Mouse (Mus musculus) CH12.LX (cell line): ENCODE measurements around the gene Pttg1ip. TPM values are rescaled to one million over a fixed set of nuclear protein-coding genes. Genes with fewer than 3 reads are reported as not detected.
A peak's percentile ranks its signal among the peaks of the same experiment; 100 is the strongest.

Experiments
- DNase-seq: peaks from one replicate; pipeline ENCODE4 v3.0.0-alpha.2; 2013; ENCODE audit errors: extremely low read depth
- H3K27ac ChIP-seq: 2 replicates; pipeline ENCODE4 v1.5.1; 2012; ENCODE audit warnings: low read depth, mild to moderate bottlenecking, control low read depth, moderate library complexity; ENCODE audit not compliant: insufficient read depth
- H3K27me3 ChIP-seq: replicated peaks from 2 replicates; pipeline ENCODE3; 2012; ENCODE audit warnings: inconsistent platforms
- H3K36me3 ChIP-seq, 2 experiments: replicated peaks in 1 of 2; 2 replicates each; pipeline versions ENCODE3 to v1.6.1; 2012; ENCODE audit warnings: inconsistent platforms in 1 of 2, low read length in 1 of 2, mild to moderate bottlenecking in 1 of 2, mixed read lengths in 1 of 2, moderate library complexity in 1 of 2; ENCODE audit not compliant: control insufficient read depth in 1 of 2, insufficient read depth in 1 of 2
- H3K4me1 ChIP-seq, 2 experiments: 2 replicates each; pipeline ENCODE4 v1.6.1; 2012; ENCODE audit warnings: inconsistent platforms in 1 of 2, moderate library complexity in 1 of 2; ENCODE audit not compliant: insufficient read depth in 2 of 2, control insufficient read depth in 1 of 2
- H3K4me2 ChIP-seq: 2 replicates; pipeline ENCODE4 v1.6.1; 2012; ENCODE audit warnings: low read depth, mild to moderate bottlenecking, control low read depth; ENCODE audit not compliant: poor library complexity, insufficient read depth, severe bottlenecking
- H3K4me3 ChIP-seq, 3 experiments: fragments of 150-350 bp in 1 of 3; sonication (generic) in 1 of 3; replicated peaks in 1 of 3; 2 replicates each; pipeline versions ENCODE3 to v1.5.1; 2011 to 2012; ENCODE audit warnings: low read depth in 2 of 3, low read length in 2 of 3, mild to moderate bottlenecking in 2 of 3, moderate library complexity in 2 of 3, control low read depth in 1 of 3, improper control_type of control experiment in 1 of 3, inconsistent platforms in 1 of 3, mixed read lengths in 1 of 3; ENCODE audit not compliant: poor library complexity in 1 of 3
- H3K79me2 ChIP-seq: replicated peaks from 2 replicates; pipeline ENCODE4 v1.6.1; 2012; ENCODE audit warnings: mild to moderate bottlenecking, moderate library complexity; ENCODE audit not compliant: control insufficient read depth, poor library complexity, insufficient read depth, severe bottlenecking; ENCODE audit errors: extremely low read depth
- H3K9ac ChIP-seq: 2 replicates; pipeline ENCODE4 v1.6.1; 2012; ENCODE audit warnings: low read depth, mild to moderate bottlenecking, control low read depth, moderate library complexity; ENCODE audit not compliant: insufficient read depth
- H3K9me3 ChIP-seq: replicated peaks from 2 replicates; pipeline ENCODE3; 2012; ENCODE audit warnings: low read length, inconsistent platforms, mixed read lengths
- BHLHE40 ChIP-seq: IDR thresholded peaks from 2 replicates; pipeline ENCODE4 v1.6.1; 2011; ENCODE audit warnings: mild to moderate bottlenecking, low read depth, low read length, improper control_type of control experiment
- CHD1 ChIP-seq: IDR thresholded peaks from 2 replicates; pipeline ENCODE4 v1.6.1; 2012; ENCODE audit warnings: low read depth, low read length, improper control_type of control experiment, inconsistent platforms
- CHD2 ChIP-seq: IDR thresholded peaks from 2 replicates; pipeline ENCODE4 v1.6.1; 2011; ENCODE audit warnings: low read length, improper control_type of control experiment
- CTCF ChIP-seq, 2 experiments: IDR thresholded peaks in 1 of 2; conservative IDR thresholded peaks in 1 of 2; 2 replicates each; pipeline ENCODE4 v1.5.1; 2011 to 2012; ENCODE audit warnings: low read depth in 2 of 2, low read length in 2 of 2, improper control_type of control experiment in 1 of 2, inconsistent platforms in 1 of 2, mild to moderate bottlenecking in 1 of 2, moderate library complexity in 1 of 2
- E2F4 ChIP-seq: IDR thresholded peaks from 2 replicates; pipeline ENCODE4 v1.6.1; 2011; ENCODE audit warnings: low read depth, low read length, improper control_type of control experiment; ENCODE audit not compliant: insufficient replicate concordance
- ELF1 ChIP-seq: IDR thresholded peaks from 2 replicates; pipeline ENCODE4 v1.6.1; 2014; ENCODE audit warnings: low read depth, mild to moderate bottlenecking, inconsistent platforms, low read length, improper control_type of control experiment
- EP300 ChIP-seq: IDR thresholded peaks from 2 replicates; pipeline ENCODE4 v1.6.1; 2011; ENCODE audit warnings: low read length, improper control_type of control experiment
- ETS1 ChIP-seq: conservative IDR thresholded peaks from 2 replicates; pipeline ENCODE4 v1.6.1; 2012; ENCODE audit warnings: low read depth, mild to moderate bottlenecking, inconsistent platforms, low read length, improper control_type of control experiment, moderate library complexity
- GABPA ChIP-seq: IDR thresholded peaks from 2 replicates; pipeline ENCODE4 v1.6.1; 2012; ENCODE audit warnings: low read depth, low read length, improper control_type of control experiment, inconsistent platforms; ENCODE audit not compliant: insufficient replicate concordance
- HCFC1 ChIP-seq: IDR thresholded peaks from 2 replicates; pipeline ENCODE4 v1.6.1; 2012; ENCODE audit warnings: low read depth, mild to moderate bottlenecking, inconsistent platforms, low read length, improper control_type of control experiment
- IRF4 ChIP-seq: IDR thresholded peaks from 2 replicates; pipeline ENCODE4 v1.6.1; 2014; ENCODE audit warnings: low read depth, mild to moderate bottlenecking, inconsistent platforms, low read length, improper control_type of control experiment
- JUN ChIP-seq: IDR thresholded peaks from 2 replicates; pipeline ENCODE4 v1.6.1; 2011; ENCODE audit warnings: low read depth, mild to moderate bottlenecking, low read length, improper control_type of control experiment, moderate library complexity; ENCODE audit not compliant: insufficient read depth
- JUND ChIP-seq: conservative IDR thresholded peaks from 2 replicates; pipeline ENCODE4 v1.6.1; 2011; ENCODE audit warnings: low read depth, low read length, improper control_type of control experiment
- MAFK ChIP-seq: IDR thresholded peaks from 2 replicates; pipeline ENCODE4 v1.6.1; 2011; ENCODE audit warnings: low read length, improper control_type of control experiment; ENCODE audit not compliant: insufficient replicate concordance
- MAZ ChIP-seq: IDR thresholded peaks from 2 replicates; pipeline ENCODE4 v1.6.1; 2012; ENCODE audit warnings: low read depth, mild to moderate bottlenecking, inconsistent platforms, low read length, improper control_type of control experiment, moderate library complexity
- MXI1 ChIP-seq: IDR thresholded peaks from 2 replicates; pipeline ENCODE4 v1.6.1; 2011; ENCODE audit warnings: mild to moderate bottlenecking, low read depth, low read length, improper control_type of control experiment
- MYC ChIP-seq: IDR thresholded peaks from 2 replicates; pipeline ENCODE4 v1.6.1; 2011; ENCODE audit warnings: low read depth, mild to moderate bottlenecking, improper control_type of control experiment, low read length
- NRF1 ChIP-seq: IDR thresholded peaks from 2 replicates; pipeline ENCODE4 v1.6.1; 2014; ENCODE audit warnings: low read depth, mild to moderate bottlenecking, inconsistent platforms, low read length, improper control_type of control experiment, moderate library complexity
- PAX5 ChIP-seq: IDR thresholded peaks from 2 replicates; pipeline ENCODE4 v1.6.1; 2012; ENCODE audit warnings: low read length, inconsistent platforms, mixed read lengths
- POLR2AphosphoS2 ChIP-seq: IDR thresholded peaks from 2 replicates; pipeline ENCODE4 v1.6.1; 2011; ENCODE audit warnings: low read depth, low read length, improper control_type of control experiment
- RAD21 ChIP-seq: IDR thresholded peaks from 2 replicates; pipeline ENCODE4 v1.6.1; 2011; ENCODE audit warnings: low read depth, mild to moderate bottlenecking, low read length, improper control_type of control experiment, moderate library complexity
- RCOR1 ChIP-seq: conservative IDR thresholded peaks from 2 replicates; pipeline ENCODE4 v1.6.1; 2012; ENCODE audit warnings: low read depth, mild to moderate bottlenecking, inconsistent platforms, low read length, improper control_type of control experiment
- SIN3A ChIP-seq: IDR thresholded peaks from 2 replicates; pipeline ENCODE4 v1.6.1; 2012; ENCODE audit warnings: low read length, improper control_type of control experiment, inconsistent platforms
- SMC3 ChIP-seq: IDR thresholded peaks from 2 replicates; pipeline ENCODE4 v1.6.1; 2011; ENCODE audit warnings: low read depth, low read length, improper control_type of control experiment
- TBP ChIP-seq: conservative IDR thresholded peaks from 2 replicates; pipeline ENCODE4 v1.6.1; 2011; ENCODE audit warnings: low read depth, low read length, improper control_type of control experiment
- TCF12 ChIP-seq: IDR thresholded peaks from 2 replicates; pipeline ENCODE4 v1.6.1; 2014; ENCODE audit warnings: low read depth, mild to moderate bottlenecking, inconsistent platforms, low read length, improper control_type of control experiment
- USF1 ChIP-seq: IDR thresholded peaks from 2 replicates; pipeline ENCODE4 v1.6.1; 2014; ENCODE audit warnings: low read depth, mild to moderate bottlenecking, inconsistent platforms, low read length, improper control_type of control experiment
- USF2 ChIP-seq: conservative IDR thresholded peaks from 2 replicates; pipeline ENCODE4 v1.6.1; 2011; ENCODE audit warnings: low read depth, low read length, improper control_type of control experiment
- ZC3H11A ChIP-seq: IDR thresholded peaks from 2 replicates; pipeline ENCODE4 v1.6.1; 2012; ENCODE audit warnings: low read depth, mild to moderate bottlenecking, inconsistent platforms, low read length, improper control_type of control experiment
- ZKSCAN1 ChIP-seq: IDR thresholded peaks from 2 replicates; pipeline ENCODE4 v1.6.1; 2012; ENCODE audit warnings: low read depth, inconsistent platforms, low read length, improper control_type of control experiment, borderline replicate concordance
- ZMIZ1 ChIP-seq: IDR thresholded peaks from 2 replicates; pipeline ENCODE4 v1.6.1; 2012; ENCODE audit warnings: low read depth, mild to moderate bottlenecking, inconsistent platforms, low read length, improper control_type of control experiment
- ZNF384 ChIP-seq: IDR thresholded peaks from 2 replicates; pipeline ENCODE4 v1.6.1; 2012; ENCODE audit warnings: low read depth, low read length, improper control_type of control experiment, inconsistent platforms
- dilution Hi-C: fragments of 300-500 bp; cut with MboI; formaldehyde crosslinking; loops from 2 replicates; pipeline ENCODE4 v1.14.3; 2020; ENCODE audit warnings: low sequenced_read_pairs; ENCODE audit not compliant: extremely low pct_unique_long_range_greater_than_20kb, extremely low pct_ligation_motif_present
- in situ Hi-C: fragments of 300-500 bp; cut with MboI; formaldehyde crosslinking; loops from 3 replicates; pipeline ENCODE4 v1.14.3; 2019; ENCODE audit warnings: low sequenced_read_pairs, low pct_ligation_motif_present, low pct_unique_long_range_greater_than_20kb, mixed read lengths
- polyA plus RNA-seq: library from polyadenylated mRNA; unstranded; fragments of >175 nt; gene quantifications from 2 replicates; pipeline ENCODE4 v1.2.1, GENCODE M21; 2012; ENCODE audit warnings: low read depth; ENCODE audit not compliant: insufficient read length
- total RNA-seq, 2 experiments: library from RNA; depleted of rRNA; stranded (reverse); fragments of 300-350 nt in 1 of 2; fragments of >200 nt in 1 of 2; gene quantifications; 2 replicates each; pipeline ENCODE4 v1.2.3; 2012 to 2014

Pttg1ip gene
- total and polyA plus RNA-seq, 3 experiments: 18.9 to 25.3 (median 20.7) TPM

GRCm38 (mm10) chr10:77623069-77623492, 41.6 kb downstream of the Pttg1ip start:
- peaks cover 14 to 49% of the 10 kb centered on the region in 2 experiments for H3K36me3 ChIP-seq
- peak; percentile 53 for DNase-seq
- peak overlapping the region; percentile 94 for H3K4me2 ChIP-seq
- no peak for TF ChIP-seq BHLHE40
- no peak for TF ChIP-seq JUND
- no peak for TF ChIP-seq EP300
- TF ChIP-seq ZMIZ1: no peak
- TF ChIP-seq USF1: no peak
- TF ChIP-seq CHD1: no peak
- TF ChIP-seq MAFK: no peak
- TF ChIP-seq USF2: no peak
- no peak for TF ChIP-seq ZC3H11A
- TF ChIP-seq POLR2AphosphoS2: no peak
- TF ChIP-seq IRF4: no peak
- no peak for TF ChIP-seq TBP
- no peak for TF ChIP-seq NRF1
- 0 out of 2 replicates have a peak, but pooled peaks have one; percentile 12 for TF ChIP-seq ETS1
- TF ChIP-seq E2F4: no peak
- TF ChIP-seq GABPA: no peak
- no peak for TF ChIP-seq CHD2
- TF ChIP-seq ZNF384: no peak
- TF ChIP-seq MAZ: no peak
- TF ChIP-seq RAD21: no peak
- TF ChIP-seq TCF12: no peak
- TF ChIP-seq RCOR1: no peak
- TF ChIP-seq SIN3A: peak; percentile 63; the same call in 1 of the 2 replicates
- TF ChIP-seq HCFC1: no peak
- TF ChIP-seq PAX5: no peak
- TF ChIP-seq MXI1: peak; percentile 83
- TF ChIP-seq MYC: peak; percentile 58; the same call in 1 of the 2 replicates
- TF ChIP-seq ZKSCAN1: no peak
- TF ChIP-seq ELF1: no peak
- TF ChIP-seq JUN: peak; percentile 10; the same call in 1 of the 2 replicates
- TF ChIP-seq CTCF (conservative IDR thresholded peaks at IDR 0.05 in 1 of 2, IDR thresholded peaks at IDR 0.05 in 1 of 2; ENCODE audit: low read depth in 2 of 2, low read length in 2 of 2): 0 out of 4 replicates have a peak, but pooled peaks of 1 of the 2 experiments have one; percentile 1
- TF ChIP-seq SMC3: no peak
- dilution Hi-C loops (no loop called here), in situ Hi-C loops (loop anchor here (10.0 kb wide), 1 partner anchor 108 kb away; the partner anchor contains the start of gene Fam207a)
- H3K27ac ChIP-seq: no peak overlapping the region
- H3K4me1 ChIP-seq: peaks cover 12 to 48% of the 10 kb centered on the region in 2 experiments
- peaks cover 52% of the 10 kb centered on the region for H3K79me2 ChIP-seq
- peak overlapping the region; percentile 98 for H3K9ac ChIP-seq
- peak overlapping the region; percentile 75 to 99 (median 97) for H3K4me3 ChIP-seq
- no peaks in the 10 kb centered on the region for H3K27me3 ChIP-seq
- no peaks in the 10 kb centered on the region for H3K9me3 ChIP-seq
